Mouse (Mus musculus) right cerebral cortex, postnatal 14 days (tissue): Measurements from ENCODE around the gene Arl10.
A peak's percentile ranks its signal among the peaks of the same experiment; 100 is the strongest.

ENCODE experiments used
- DNase-seq: peaks from one replicate; pipeline ENCODE4 v3.0.0; 2022

Arl10 gene

DNA sequence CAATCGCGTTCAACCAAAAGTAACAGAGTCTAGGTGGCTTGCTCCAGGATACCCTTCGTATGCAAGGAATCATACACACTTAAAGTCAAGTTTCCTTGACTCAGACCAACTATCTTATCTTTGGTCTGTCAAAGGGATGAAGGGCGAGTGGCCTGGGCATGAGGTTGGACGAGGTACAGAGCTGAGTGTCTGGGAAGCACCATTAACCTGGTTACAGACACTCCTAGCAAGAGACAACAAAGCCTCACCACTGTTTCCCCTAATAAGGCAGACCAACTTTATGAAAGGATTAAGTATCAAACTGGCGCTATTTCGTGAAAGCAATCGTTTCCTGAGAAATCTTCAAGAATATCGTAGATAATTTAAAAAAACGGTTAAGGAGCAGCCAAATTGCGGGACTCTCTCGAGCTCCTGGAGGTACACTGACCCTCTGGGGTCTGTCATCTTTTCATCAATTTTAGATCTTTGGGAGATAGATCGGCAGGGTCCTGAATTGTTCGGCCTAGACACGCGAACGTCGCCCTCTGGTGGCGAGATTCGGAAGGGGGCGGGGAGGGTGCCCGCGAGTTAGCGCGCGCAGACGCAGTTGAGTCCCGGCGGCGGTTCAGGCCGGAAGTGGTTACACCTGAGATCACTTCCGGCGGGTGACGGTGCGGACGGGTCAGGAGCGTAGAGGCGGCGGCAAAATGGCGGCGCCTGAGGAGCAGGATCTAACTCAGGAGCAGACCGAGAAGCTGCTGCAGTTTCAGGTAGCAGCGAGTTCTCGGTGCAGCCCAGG, 46.5 kb downstream of the Arl10 start, which contains the start of gene Faf2:
TSS of gene Faf2 (plus strand) at position 630 of the 778 bp plus-strand sequence.
- peak; percentile 99 for DNase-seq

DNA sequence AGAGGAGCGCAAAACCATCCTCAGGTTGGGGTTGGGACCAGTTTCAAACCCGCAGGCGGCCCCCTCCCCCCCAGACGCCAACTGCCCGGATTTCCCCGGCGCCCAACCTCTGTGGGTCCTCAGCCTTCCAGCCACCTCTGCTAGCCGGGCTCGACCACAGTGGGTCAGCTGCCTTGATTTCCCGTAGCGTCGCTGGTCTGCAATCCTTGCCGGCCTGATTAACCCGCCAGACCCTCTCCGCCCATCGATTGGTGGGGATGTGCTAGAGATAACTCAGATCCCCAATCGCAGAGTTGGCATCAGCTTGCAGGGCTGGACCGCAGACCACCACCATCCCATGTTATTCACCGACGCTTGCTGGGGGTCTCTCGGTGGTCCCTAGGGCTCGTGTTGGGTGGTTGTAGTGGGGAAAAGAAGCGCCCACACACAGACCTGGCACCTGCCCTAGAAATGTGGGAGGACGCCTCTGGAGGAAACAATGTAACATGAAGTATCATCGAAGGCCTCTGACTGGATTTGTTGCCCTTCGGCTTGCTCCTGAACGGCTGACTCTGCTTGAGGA, 47.2 kb downstream of the Arl10 start:
- DNase-seq = no peak

- DNase-seq = no peak
Observed at GRCm38 (mm10) chr13:54629128-54629527, 54.3 kb downstream of the Arl10 start.
